Mouse (Mus musculus) embryonic fibroblast, embryonic 13.5 days (primary cell): ENCODE results near the gene Erlin1. TPM values are rescaled to one million over a fixed set of nuclear protein-coding genes. Genes with fewer than 3 reads are reported as not detected.

Experiments
- H3K27ac ChIP-seq: 2 replicates; pipeline ENCODE4 v1.5.1; 2012; ENCODE audit warnings: low read length, control low read depth, inconsistent platforms; ENCODE audit not compliant: insufficient read depth
- H3K4me1 ChIP-seq: 2 replicates; pipeline ENCODE4 v1.6.1; 2011; ENCODE audit warnings: low read length; ENCODE audit not compliant: control insufficient read depth, insufficient read depth
- H3K4me3 ChIP-seq: 2 replicates; pipeline ENCODE4 v1.5.1; 2011; ENCODE audit warnings: mild to moderate bottlenecking, control low read depth, low read length; ENCODE audit not compliant: insufficient read depth
- CTCF ChIP-seq: IDR thresholded peaks from 2 replicates; pipeline ENCODE4 v1.5.1; 2011; ENCODE audit warnings: mild to moderate bottlenecking, control low read depth, low read length, moderate library complexity, borderline replicate concordance; ENCODE audit not compliant: insufficient read depth
- POLR2A ChIP-seq: IDR thresholded peaks from 2 replicates; pipeline ENCODE4 v1.6.1; 2011; ENCODE audit warnings: low read depth, mild to moderate bottlenecking, control low read depth, low read length, moderate library complexity
- polyA plus RNA-seq: library from polyadenylated mRNA; stranded (reverse); fragments of >200 nt; gene quantifications from 2 replicates; pipeline ENCODE4 v1.2.4, GENCODE M21; 2011; ENCODE audit warnings: low read depth; ENCODE audit not compliant: missing spikeins, insufficient read length

Gene Erlin1
- polyA plus RNA-seq, 1 experiment, result 49.2 TPM

DNA sequence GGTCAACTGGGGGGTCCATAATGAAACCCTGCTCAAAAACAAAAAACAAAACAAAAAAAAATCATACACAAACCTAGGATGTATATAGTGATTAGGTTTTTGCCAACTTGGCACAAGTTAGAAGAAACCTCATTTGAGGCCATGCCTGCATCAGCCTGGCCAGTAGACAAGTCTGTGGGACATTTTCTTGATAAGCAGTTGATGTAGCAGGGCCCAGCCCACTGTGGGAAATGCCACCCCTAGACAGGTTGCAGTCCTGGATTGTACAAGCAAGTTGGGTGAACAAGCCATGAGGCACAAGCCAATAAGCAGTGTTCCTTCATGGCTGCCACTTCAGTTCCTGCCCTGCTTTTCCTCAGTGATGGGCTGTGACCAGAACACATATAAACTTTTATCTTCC, 31.3 kb upstream of the Erlin1 start:
- H3K4me1 ChIP-seq, result no peaks in the 10 kb centered on the region; the same call in 1 of the 2 replicates
- TF ChIP-seq CTCF, result no peak
- TF ChIP-seq POLR2A, result no peak
- H3K27ac ChIP-seq, result no peak overlapping the region
- H3K4me3 ChIP-seq, result no peak overlapping the region

DNA sequence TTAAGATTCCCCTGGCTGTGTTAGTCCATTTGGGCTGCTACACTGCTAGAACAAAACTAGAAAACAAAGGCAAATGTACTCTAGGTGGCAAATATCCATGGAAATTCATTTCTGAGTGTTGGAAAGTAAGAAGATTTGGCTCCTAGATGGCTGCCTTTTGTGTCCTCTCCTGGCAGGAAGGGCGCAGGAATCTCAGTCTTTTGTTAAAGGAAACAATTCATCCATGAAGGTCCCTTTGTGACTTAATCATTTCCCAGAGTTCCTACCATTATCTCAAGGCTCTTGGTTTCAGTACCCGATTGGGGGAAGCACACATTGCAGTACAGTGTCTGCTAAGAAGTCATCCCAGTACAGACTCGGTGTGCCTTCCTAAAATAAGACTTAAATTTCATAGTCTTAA, 16.7 kb upstream of the Erlin1 start:
- TF ChIP-seq POLR2A (no peak), CTCF (no peak)

DNA sequence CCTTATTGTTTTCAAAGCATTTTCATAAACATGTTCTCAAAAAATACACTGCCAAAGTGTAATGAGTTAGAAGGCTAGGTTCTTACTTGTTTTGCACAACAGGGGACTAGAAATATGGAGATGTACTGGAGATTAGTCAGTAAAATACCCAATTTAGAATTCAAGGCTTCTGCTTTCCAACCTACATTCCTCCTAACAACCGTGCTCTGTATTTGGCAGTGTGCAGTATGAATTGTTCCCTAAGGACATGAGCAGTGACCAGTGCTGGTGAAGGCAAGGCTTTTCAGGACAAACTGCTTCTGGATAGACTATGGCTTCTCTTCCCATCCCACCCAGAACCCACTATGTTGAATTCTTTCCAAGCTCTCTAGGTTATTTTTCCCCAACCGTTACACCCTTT, 11.3 kb upstream of the Erlin1 start:
- Histone ChIP-seq H3K4me3 (no peak overlapping the region), H3K27ac (no peak overlapping the region), H3K4me1 (no peaks in the 10 kb centered on the region)
- TF ChIP-seq CTCF (no peak), POLR2A (no peak)

More for the DNA sequence above, 16.7 kb upstream of the Erlin1 start:
- H3K27ac ChIP-seq, result no peak overlapping the region
- H3K4me3 ChIP-seq, result no peak overlapping the region
- no peaks in the 10 kb centered on the region for H3K4me1 ChIP-seq

DNA sequence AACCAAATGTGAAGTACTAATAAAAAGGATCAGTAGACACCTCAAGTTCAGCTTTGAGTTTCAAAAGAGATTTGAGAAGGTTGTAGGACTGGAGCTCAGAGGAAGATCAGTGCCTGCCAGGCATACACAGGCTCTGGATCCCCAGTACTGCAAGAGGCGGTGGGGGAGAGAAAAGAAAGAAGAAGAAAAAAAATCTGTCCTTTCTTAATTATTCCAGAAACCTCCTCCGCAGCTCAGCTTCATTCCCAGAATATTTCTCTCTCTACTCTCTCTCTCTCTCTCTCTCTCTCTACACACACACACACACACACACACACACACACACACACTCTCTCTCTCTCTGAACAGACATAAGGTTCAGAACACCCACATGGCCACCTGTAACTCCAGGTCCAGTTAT, 10.4 kb upstream of the Erlin1 start:
- Histone ChIP-seq H3K27ac (no peak overlapping the region), H3K4me3 (no peak overlapping the region), H3K4me1 (no peaks in the 10 kb centered on the region)
- TF ChIP-seq POLR2A, result no peak
- no peak for TF ChIP-seq CTCF

DNA sequence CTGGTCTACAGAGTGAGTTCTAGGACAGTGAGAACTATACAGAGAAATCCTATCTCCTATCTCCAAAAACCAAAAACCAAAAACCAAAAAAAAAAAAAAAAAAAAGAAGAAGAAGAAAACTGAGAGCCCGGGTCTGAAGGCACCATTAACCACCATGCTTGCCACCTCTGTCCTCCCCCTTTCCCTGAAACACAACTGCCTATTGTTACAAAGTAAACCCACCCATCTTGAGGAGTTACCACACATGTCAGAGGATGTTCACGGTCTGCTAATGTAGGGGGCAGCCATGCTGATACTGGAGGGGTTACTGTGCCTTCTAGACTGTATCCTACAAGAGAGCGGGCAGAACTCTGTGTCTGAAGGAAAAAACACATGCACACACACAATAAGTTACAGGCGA, 7.4 kb upstream of the Erlin1 start:
- no peaks in the 10 kb centered on the region for H3K4me1 ChIP-seq
- no peak for TF ChIP-seq CTCF
- no peak for TF ChIP-seq POLR2A
- no peak overlapping the region for H3K27ac ChIP-seq
- no peak overlapping the region for H3K4me3 ChIP-seq

DNA sequence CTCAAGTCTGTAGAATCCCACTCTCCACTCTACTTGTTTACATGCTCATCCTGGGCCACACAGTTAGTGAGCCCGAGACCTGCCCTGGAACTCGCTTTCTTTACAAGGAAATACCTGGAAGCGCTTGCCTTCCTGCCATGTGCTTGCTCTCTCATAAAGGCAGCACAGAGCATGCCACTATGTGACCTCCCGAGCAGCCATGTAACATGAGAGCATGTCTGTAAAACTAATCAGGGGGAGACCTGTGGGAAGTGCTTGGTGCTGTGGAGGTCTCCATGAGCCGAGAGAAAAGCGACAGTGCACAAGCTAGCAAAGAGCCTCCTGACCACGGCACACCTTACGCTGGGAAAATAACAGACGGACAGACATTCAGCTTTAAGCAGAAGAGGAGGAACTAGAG, 6.9 kb upstream of the Erlin1 start:
- TF ChIP-seq POLR2A (no peak), CTCF (no peak)
- no peak overlapping the region for H3K27ac ChIP-seq
- no peaks in the 10 kb centered on the region for H3K4me1 ChIP-seq
- H3K4me3 ChIP-seq, result no peak overlapping the region

DNA sequence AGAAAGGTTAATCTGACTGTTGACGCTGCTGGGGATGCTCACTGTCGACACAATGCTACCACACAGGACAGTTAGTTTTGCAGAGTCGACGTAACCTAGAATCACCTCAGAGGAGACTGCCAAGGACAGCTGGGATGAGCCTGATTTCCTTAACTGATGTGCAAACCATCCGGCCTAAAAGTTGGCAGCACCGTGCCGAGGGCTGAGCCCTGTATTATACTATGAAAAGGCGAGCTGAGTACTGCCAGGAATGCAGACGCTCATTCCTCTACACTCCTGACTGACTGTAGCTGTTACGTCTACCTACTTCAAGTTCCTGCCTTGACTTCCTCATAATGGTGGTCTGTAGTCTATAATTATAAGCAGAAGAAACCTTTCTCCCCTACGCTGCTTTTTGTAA, 5.4 kb upstream of the Erlin1 start:
- no peaks in the 10 kb centered on the region for H3K4me1 ChIP-seq
- H3K4me3 ChIP-seq, result no peak overlapping the region
- no peak overlapping the region for H3K27ac ChIP-seq
- TF ChIP-seq CTCF (no peak), POLR2A (no peak)

DNA sequence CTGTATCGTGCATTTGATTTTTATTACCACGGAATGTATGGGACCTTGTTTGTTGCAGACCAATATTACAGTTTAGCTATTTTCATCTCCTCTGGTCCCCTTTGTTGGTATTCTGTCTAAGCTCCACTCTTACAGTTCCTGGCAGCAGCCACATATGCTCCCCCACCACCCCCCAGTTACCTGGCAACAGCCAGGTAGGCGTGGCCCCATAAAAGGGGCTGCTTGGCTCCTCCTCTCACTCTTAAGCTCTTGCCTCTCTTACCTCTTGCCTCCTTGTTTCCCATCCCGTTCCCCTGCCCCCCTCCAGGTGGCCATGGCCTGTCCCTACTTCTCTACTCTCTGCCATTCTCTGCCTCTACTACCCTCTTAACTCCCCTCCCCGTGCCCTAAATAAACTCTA, 1.6 kb upstream of the Erlin1 start:
- no peak overlapping the region for H3K27ac ChIP-seq
- H3K4me1 ChIP-seq, result no peaks in the 10 kb centered on the region; the same call in 1 of the 2 replicates
- TF ChIP-seq POLR2A (no peak), CTCF (no peak)

DNA sequence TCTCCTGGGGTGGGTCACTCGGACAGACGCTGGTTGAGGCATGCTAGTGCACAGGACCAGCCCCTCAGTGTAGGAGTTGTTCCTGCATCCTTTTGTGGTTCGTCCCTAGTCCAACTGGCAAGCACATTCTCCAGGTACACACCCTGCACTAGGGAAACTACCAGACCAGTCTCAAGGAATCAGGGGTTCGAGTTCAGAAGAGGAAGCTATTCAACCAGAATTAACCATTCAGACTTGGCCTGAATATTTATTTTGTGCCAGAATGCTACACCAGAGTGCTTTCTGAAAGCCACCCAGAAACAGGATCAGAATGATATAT, 288 bp upstream of the Erlin1 start:
- peak overlapping the region; percentile 73 for H3K4me3 ChIP-seq
- TF ChIP-seq POLR2A, result no peak; the same call in 1 of the 2 replicates
- no peak for TF ChIP-seq CTCF
- H3K4me1 ChIP-seq, result no peaks in the 10 kb centered on the region; the same call in 1 of the 2 replicates
- peak overlapping the region; percentile 4; the same call in 1 of the 2 replicates for H3K27ac ChIP-seq

More for the DNA sequence above, 1.6 kb upstream of the Erlin1 start:
- H3K4me3 ChIP-seq, result no peak overlapping the region

DNA sequence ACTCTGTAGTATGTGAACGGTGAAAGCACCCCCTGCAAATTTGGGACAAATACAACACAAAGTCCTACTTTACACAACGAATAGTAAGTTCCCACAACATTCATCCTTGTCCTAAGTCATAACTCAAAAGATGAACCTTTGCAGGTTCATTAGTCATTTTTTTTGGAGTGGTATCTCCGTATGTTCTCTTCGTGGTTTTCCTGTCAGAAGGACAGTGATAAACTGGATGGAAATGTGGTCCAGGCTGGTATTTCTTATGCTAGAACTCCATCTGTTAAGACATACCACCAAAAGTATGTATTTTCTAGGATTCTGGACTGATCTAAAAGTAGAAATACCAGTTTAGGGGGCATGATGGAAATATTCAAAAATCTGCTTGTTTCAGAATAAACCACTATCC, 1.4 kb downstream of the Erlin1 start:
- Histone ChIP-seq H3K4me3 (peak overlapping the region; percentile 73), H3K4me1 (no peaks in the 10 kb centered on the region; the same call in 1 of the 2 replicates), H3K27ac (no peak overlapping the region)
- TF ChIP-seq CTCF (no peak), POLR2A (no peak)
